Comparison of ENCODE assay signal across 27 mouse cellular contexts in the genomic region with DNA sequence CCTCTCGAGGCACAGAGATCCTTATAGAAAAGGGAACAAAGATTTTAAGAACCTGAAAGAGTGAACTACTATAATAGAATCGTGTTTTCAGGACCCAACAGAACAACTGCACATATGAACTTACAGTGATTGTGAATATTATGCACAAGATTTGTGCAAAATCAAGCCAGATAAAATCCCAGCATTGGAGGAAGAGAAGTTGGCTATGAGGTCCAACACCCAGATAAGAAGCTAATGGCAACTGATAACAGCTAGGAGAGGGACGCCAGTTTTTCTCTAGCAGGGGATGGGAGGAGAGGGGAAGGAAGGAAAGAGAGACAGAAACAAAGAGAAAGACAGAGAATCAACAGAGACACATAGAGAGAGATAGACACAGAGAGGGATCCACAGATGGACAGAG.
"Had no signal": no experiment of that assay in that cellular context is flagged by ENCODE, and none has a peak within 500 bp of the region (broad histone marks: within the 10 kb centered on the region; RNA-seq: fewer than 3 reads in every experiment).

No protein-coding gene starts in this region.

- H3K9me3 ChIP-seq: limb, embryonic 10.5 days; limb, embryonic 12.5 days; limb, embryonic 13.5 days; limb, embryonic 15.5 days; liver, embryonic 12.5 days; liver, embryonic 13.5 days; liver, embryonic 15.5 days; lung, embryonic 15.5 days; megakaryocyte, embryonic 14.5 days; midbrain, embryonic 10.5 days; midbrain, embryonic 12.5 days; midbrain, embryonic 13.5 days; midbrain, embryonic 15.5 days had no signal

- H3K27me3 ChIP-seq: limb, embryonic 12.5 days; limb, embryonic 13.5 days; limb, embryonic 15.5 days; liver, embryonic 12.5 days; liver, embryonic 13.5 days; liver, embryonic 15.5 days; lung, embryonic 15.5 days; megakaryocyte, embryonic 14.5 days; midbrain, embryonic 12.5 days; midbrain, embryonic 13.5 days; midbrain, embryonic 15.5 days had no signal

- H3K27ac ChIP-seq: limb, embryonic 10.5 days; limb, embryonic 12.5 days; limb, embryonic 13.5 days; limb, embryonic 15.5 days; liver, embryonic 12.5 days; liver, embryonic 13.5 days; liver, embryonic 14.5 days; liver, embryonic 15.5 days; lung, embryonic 15.5 days; macrophage; midbrain, embryonic 10.5 days; midbrain, embryonic 12.5 days; midbrain, embryonic 13.5 days; midbrain, embryonic 15.5 days had no signal

- H3K4me3 ChIP-seq: limb, embryonic 10.5 days; limb, embryonic 12.5 days; limb, embryonic 13.5 days; limb, embryonic 15.5 days; liver, embryonic 12.5 days; liver, embryonic 13.5 days; liver, embryonic 15.5 days; lung, embryonic 15.5 days; megakaryocyte, embryonic 14.5 days; midbrain, embryonic 10.5 days; midbrain, embryonic 12.5 days; midbrain, embryonic 13.5 days; midbrain, embryonic 15.5 days; myocyte had no signal

- H3K9ac ChIP-seq: limb, embryonic 12.5 days; limb, embryonic 13.5 days; limb, embryonic 15.5 days; liver, embryonic 12.5 days; liver, embryonic 13.5 days; liver, embryonic 14.5 days; liver, embryonic 15.5 days; liver, postnatal 0 days; lung, embryonic 14.5 days; lung, embryonic 15.5 days; midbrain, embryonic 12.5 days; midbrain, embryonic 13.5 days; midbrain, embryonic 15.5 days had no signal

- DNase-seq: left cerebral cortex, postnatal 4 days; liver; liver, embryonic 13.5 days; liver, postnatal 0 days; lung, adult 18-20 months; lung, adult 2 months; lung, embryonic 14.5 days; lung, postnatal 10 days; lung, postnatal 14 days; lung, postnatal 36 days; lung, postnatal 4 days; midbrain, embryonic 14.5 days had no signal

- H3K4me1 ChIP-seq: limb, embryonic 10.5 days; limb, embryonic 12.5 days; limb, embryonic 13.5 days; limb, embryonic 15.5 days; liver, embryonic 15.5 days; lung, embryonic 15.5 days; midbrain, embryonic 10.5 days; midbrain, embryonic 15.5 days had no signal

- H3K36me3 ChIP-seq: limb, embryonic 10.5 days; limb, embryonic 12.5 days; limb, embryonic 13.5 days; limb, embryonic 15.5 days; liver, embryonic 12.5 days; liver, embryonic 13.5 days; liver, embryonic 15.5 days; lung, embryonic 15.5 days; midbrain, embryonic 10.5 days; midbrain, embryonic 12.5 days; midbrain, embryonic 13.5 days; midbrain, embryonic 15.5 days had no signal
